Mouse (Mus musculus): ENCODE measurements at regions not wholly inside any gene's neighbourhood (a gene's known extent, or its start where the extent isn't known, plus 50 kb on each side); places are given as distances from the start of the nearest gene placed in this dataset.
"Not testable (repeated sequence)": the region's sequence is repeated elsewhere in the genome, so short reads cannot be mapped to it uniquely, and the experiment has no call there.

- Histone ChIP-seq H3K36me3 (replicated peaks) (no peaks in the 10 kb centered on the region), H3K27ac (no peak overlapping the region), H3K4me3 (no peak overlapping the region), H3K9me3 (no peaks in the 10 kb centered on the region), H3K27me3 (ENCODE audit: poor library complexity, severe bottlenecking) (no peaks in the 10 kb centered on the region), H3K4me1 (peaks cover 17% of the 10 kb centered on the region)
- DNase-seq (ENCODE audit: extremely low spot score, low spot score), result no peak
- WGBS, result 92% methylated on average over 3 of the region's 3 CpGs
Measured at GRCm38 (mm10) chr2:48315306-48315705, 498.6 kb upstream of the Acvr2a start.

GRCm38 (mm10) chr2:48316180-48316889, 497.6 kb upstream of the Acvr2a start:
- H3K9me3 ChIP-seq, result no peaks in the 10 kb centered on the region
- 87% methylated on average over 8 of the region's 8 CpGs for WGBS
- H3K27ac ChIP-seq, result no peak overlapping the region
- no peak overlapping the region for H3K4me3 ChIP-seq
- peaks cover 17% of the 10 kb centered on the region for H3K4me1 ChIP-seq
- no peaks in the 10 kb centered on the region for H3K36me3 ChIP-seq (replicated peaks)
- H3K27me3 ChIP-seq (ENCODE audit: poor library complexity, severe bottlenecking), result no peaks in the 10 kb centered on the region
- DNase-seq (ENCODE audit: extremely low spot score, low spot score), result no peak

GRCm38 (mm10) chr2:48317821-48318220, 496.1 kb upstream of the Acvr2a start:
- WGBS, result 63% methylated on average over 7 of the region's 7 CpGs
- peak overlapping the region; percentile 68; the same call in 1 of the 2 replicates for H3K27ac ChIP-seq
- peaks cover 17% of the 10 kb centered on the region for H3K4me1 ChIP-seq
- H3K36me3 ChIP-seq (replicated peaks), result no peaks in the 10 kb centered on the region
- no peaks in the 10 kb centered on the region for H3K27me3 ChIP-seq (ENCODE audit: poor library complexity, severe bottlenecking)
- no peak for DNase-seq (ENCODE audit: extremely low spot score, low spot score)
- H3K9me3 ChIP-seq, result no peaks in the 10 kb centered on the region
- H3K4me3 ChIP-seq, result no peak overlapping the region

GRCm38 (mm10) chr2:48318384-48319030, 495.4 kb upstream of the Acvr2a start:
- Histone ChIP-seq H3K4me1 (peaks cover 17% of the 10 kb centered on the region), H3K27me3 (ENCODE audit: poor library complexity, severe bottlenecking) (no peaks in the 10 kb centered on the region), H3K36me3 (replicated peaks) (no peaks in the 10 kb centered on the region), H3K9me3 (no peaks in the 10 kb centered on the region), H3K4me3 (no peak overlapping the region), H3K27ac (no peak overlapping the region)
- 47% methylated on average over 8 of the region's 8 CpGs for WGBS
- no peak for DNase-seq (ENCODE audit: extremely low spot score, low spot score)

DNA sequence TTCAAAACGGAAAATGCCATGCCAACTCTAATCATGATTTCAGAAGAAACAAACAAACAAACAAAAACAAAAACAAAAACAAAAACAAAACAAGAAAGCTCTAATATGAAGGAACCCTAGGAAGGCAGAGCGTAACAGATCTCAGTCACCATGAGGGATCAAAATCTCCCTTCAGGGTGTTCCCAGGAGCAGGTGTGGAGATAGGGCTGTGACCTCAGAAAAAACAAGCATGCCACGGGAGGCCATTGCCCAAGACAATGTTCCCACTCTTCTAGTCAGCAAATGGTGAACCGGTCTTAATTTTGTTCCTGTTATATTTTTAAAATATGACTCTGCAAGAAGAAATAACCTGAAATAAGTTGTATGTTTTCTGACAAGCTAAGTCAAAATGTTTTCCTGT, 492.4 kb upstream of the Acvr2a start:
- 83% methylated on average over 4 of the region's 4 CpGs for WGBS
- Histone ChIP-seq H3K36me3 (replicated peaks) (no peaks in the 10 kb centered on the region), H3K27me3 (ENCODE audit: poor library complexity, severe bottlenecking) (no peaks in the 10 kb centered on the region), H3K9me3 (no peaks in the 10 kb centered on the region), H3K27ac (no peak overlapping the region), H3K4me1 (peaks cover 17% of the 10 kb centered on the region), H3K4me3 (no peak overlapping the region)
- DNase-seq (ENCODE audit: extremely low spot score, low spot score), result no peak

DNA sequence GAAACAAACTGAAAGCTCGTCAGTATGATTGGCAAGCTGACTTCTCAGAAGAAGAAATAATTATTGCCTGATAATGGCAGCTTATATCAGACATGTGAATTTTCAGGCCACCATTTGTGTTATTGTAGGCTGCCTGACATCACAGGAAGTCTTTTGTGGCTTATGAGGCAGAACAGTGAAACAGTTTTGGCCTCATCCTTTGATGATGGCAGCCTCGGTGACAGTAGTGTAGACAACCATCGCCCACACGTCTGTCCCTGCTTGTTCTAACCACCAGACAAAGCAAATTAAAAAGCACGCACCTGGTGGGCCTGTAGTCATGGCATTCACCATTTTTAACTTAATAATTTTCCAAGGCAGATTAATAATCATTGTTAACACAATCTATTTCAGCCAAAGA, 491.6 kb upstream of the Acvr2a start:
- H3K4me1 ChIP-seq, result peaks cover 17% of the 10 kb centered on the region
- WGBS, result 87% methylated on average over 5 of the region's 5 CpGs

GRCm38 (mm10) chr2:48328204-48328603, 485.7 kb upstream of the Acvr2a start:
- DNase-seq (ENCODE audit: extremely low spot score, low spot score), result no peak
- H3K27ac ChIP-seq, result no peak overlapping the region
- H3K9me3 ChIP-seq, result no peaks in the 10 kb centered on the region
- H3K4me3 ChIP-seq, result no peak overlapping the region
- H3K27me3 ChIP-seq (ENCODE audit: poor library complexity, severe bottlenecking), result no peaks in the 10 kb centered on the region
- peaks cover 5% of the 10 kb centered on the region for H3K4me1 ChIP-seq
- no peaks in the 10 kb centered on the region for H3K36me3 ChIP-seq (replicated peaks)

More for the DNA sequence above, 491.6 kb upstream of the Acvr2a start:
- Histone ChIP-seq H3K27me3 (ENCODE audit: poor library complexity, severe bottlenecking) (no peaks in the 10 kb centered on the region), H3K4me3 (no peak overlapping the region), H3K27ac (no peak overlapping the region), H3K36me3 (replicated peaks) (no peaks in the 10 kb centered on the region), H3K9me3 (no peaks in the 10 kb centered on the region)
- DNase-seq (ENCODE audit: extremely low spot score, low spot score), result no peak

GRCm38 (mm10) chr2:48332783-48333182, 481.1 kb upstream of the Acvr2a start:
- DNase-seq (ENCODE audit: extremely low spot score, low spot score), result no peak
- no peaks in the 10 kb centered on the region for H3K9me3 ChIP-seq
- WGBS, result 69% methylated on average over 10 of the region's 10 CpGs
- H3K27ac ChIP-seq, result 0 out of 2 replicates have a peak overlapping the region, but pooled peaks have one; percentile 25
- H3K4me3 ChIP-seq, result no peak overlapping the region
- no peaks in the 10 kb centered on the region for H3K36me3 ChIP-seq (replicated peaks)
- peaks cover 5% of the 10 kb centered on the region for H3K4me1 ChIP-seq
- H3K27me3 ChIP-seq (ENCODE audit: poor library complexity, severe bottlenecking), result no peaks in the 10 kb centered on the region

GRCm38 (mm10) chr2:48348021-48348420, 465.9 kb upstream of the Acvr2a start:
- Histone ChIP-seq H3K27ac (no peak overlapping the region), H3K36me3 (replicated peaks) (no peaks in the 10 kb centered on the region), H3K27me3 (ENCODE audit: poor library complexity, severe bottlenecking) (no peaks in the 10 kb centered on the region), H3K9me3 (no peaks in the 10 kb centered on the region), H3K4me1 (no peaks in the 10 kb centered on the region), H3K4me3 (no peak overlapping the region)
- 89% methylated on average over 4 of the region's 4 CpGs for WGBS
- no peak for DNase-seq (ENCODE audit: extremely low spot score, low spot score)

DNA sequence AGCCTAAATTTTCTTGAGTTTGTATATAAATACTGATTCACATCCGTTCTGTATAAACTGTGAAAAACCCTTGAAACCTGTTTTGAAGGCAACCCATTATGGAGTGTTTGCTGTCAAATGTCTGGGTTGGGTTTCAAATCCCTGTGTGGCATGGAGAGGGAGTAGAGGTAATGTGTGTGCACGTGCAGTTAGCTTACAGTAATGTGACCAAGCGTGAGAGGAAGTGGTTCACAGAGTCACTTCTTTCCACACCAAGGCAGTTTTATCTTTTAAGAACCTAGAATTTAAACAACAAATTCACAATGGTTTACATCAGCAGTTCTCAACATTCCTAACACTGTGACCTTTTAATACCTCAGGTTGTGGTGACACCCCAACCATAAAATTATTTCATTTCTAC, 464.1 kb upstream of the Acvr2a start:
- Histone ChIP-seq H3K27me3 (ENCODE audit: poor library complexity, severe bottlenecking) (no peaks in the 10 kb centered on the region), H3K27ac (no peak overlapping the region), H3K4me3 (no peak overlapping the region), H3K9me3 (no peaks in the 10 kb centered on the region), H3K4me1 (no peaks in the 10 kb centered on the region), H3K36me3 (replicated peaks) (no peaks in the 10 kb centered on the region)
- 84% methylated on average over 3 of the region's 3 CpGs for WGBS
- DNase-seq (ENCODE audit: extremely low spot score, low spot score), result no peak

GRCm38 (mm10) chr2:48350206-48350605, 463.7 kb upstream of the Acvr2a start:
- H3K9me3 ChIP-seq, result no peaks in the 10 kb centered on the region
- H3K4me3 ChIP-seq, result no peak overlapping the region
- H3K27ac ChIP-seq, result no peak overlapping the region
- no peaks in the 10 kb centered on the region for H3K4me1 ChIP-seq
- no peaks in the 10 kb centered on the region for H3K27me3 ChIP-seq (ENCODE audit: poor library complexity, severe bottlenecking)
- no peak for DNase-seq (ENCODE audit: extremely low spot score, low spot score)
- WGBS, result 89% methylated on average over 1 of the region's 1 CpGs
- H3K36me3 ChIP-seq (replicated peaks), result no peaks in the 10 kb centered on the region

DNA sequence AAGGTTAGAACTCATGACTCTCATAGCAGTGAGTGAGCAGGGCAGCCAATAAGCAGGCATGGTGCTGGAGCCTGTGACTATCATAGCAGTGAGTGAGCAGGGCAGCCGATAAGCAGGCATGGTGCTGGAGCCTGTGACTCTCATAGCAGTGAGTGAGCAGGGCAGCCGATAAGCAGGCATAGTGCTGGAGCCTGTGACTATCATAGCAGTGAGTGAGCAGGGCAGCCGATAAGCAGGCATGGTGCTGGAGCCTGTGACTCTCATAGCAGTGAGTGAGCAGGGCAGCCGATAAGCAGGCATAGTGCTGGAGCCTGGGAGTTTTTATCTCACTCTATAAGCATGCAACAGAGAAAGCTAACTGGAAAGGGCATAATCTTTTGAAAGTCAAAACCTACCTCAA, 442.3 kb upstream of the Acvr2a start:
- WGBS, result 85% methylated on average over 4 of the region's 4 CpGs
- not testable (repeated sequence) for DNase-seq (ENCODE audit: extremely low spot score, low spot score); H3K4me1 ChIP-seq; H3K36me3 ChIP-seq (replicated peaks); H3K27me3 ChIP-seq (ENCODE audit: poor library complexity, severe bottlenecking); H3K27ac ChIP-seq; H3K9me3 ChIP-seq; H3K4me3 ChIP-seq

DNA sequence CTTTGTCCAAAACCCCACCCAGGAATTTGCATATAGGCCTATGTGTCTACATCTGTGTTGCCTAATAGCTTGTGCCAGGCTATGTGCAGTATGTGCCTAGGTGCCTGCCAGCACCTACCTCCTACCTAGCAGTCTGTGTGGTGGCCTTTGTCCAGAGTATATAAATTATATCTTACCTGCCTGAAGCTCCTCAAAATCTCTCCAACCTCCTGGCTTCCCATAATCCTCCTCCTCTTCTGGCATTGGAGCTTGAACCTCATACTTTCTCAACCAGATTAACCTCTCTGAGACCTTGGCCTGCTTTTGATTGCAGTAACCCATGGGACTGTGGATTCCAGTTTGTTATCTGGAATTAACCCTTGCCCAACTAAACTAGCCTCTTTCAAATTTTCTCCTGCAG, 440.8 kb upstream of the Acvr2a start:
- Histone ChIP-seq H3K9me3 (no peaks in the 10 kb centered on the region), H3K27me3 (ENCODE audit: poor library complexity, severe bottlenecking) (no peaks in the 10 kb centered on the region), H3K4me3 (no peak overlapping the region), H3K27ac (no peak overlapping the region), H3K4me1 (no peaks in the 10 kb centered on the region), H3K36me3 (replicated peaks) (no peaks in the 10 kb centered on the region)
- no peak for DNase-seq (ENCODE audit: extremely low spot score, low spot score)
